Mouse (Mus musculus) forebrain, embryonic 16.5 days (tissue): ENCODE measurements around the gene Rps5. TPM values are rescaled to one million over a fixed set of nuclear protein-coding genes. Genes with fewer than 3 reads are reported as not detected.

Source experiments
- ATAC-seq: fragments of 200-750 bp; cut with Nextera tagmentation; 2 replicates; pipeline ENCODE4 v1.8.0; 2017; ENCODE audit warnings: mild to moderate bottlenecking, moderate library complexity
- H3K27ac ChIP-seq: fragments of 300-500 bp; sonication (generic); 2 replicates; pipeline ENCODE4 v1.5.1; 2014; ENCODE audit warnings: low read length, control low read depth
- H3K27me3 ChIP-seq: fragments of 300-500 bp; sonication (generic); replicated peaks from 2 replicates; pipeline ENCODE4 v1.6.1; 2014; ENCODE audit warnings: low read length; ENCODE audit not compliant: control insufficient read depth, insufficient read depth
- H3K36me3 ChIP-seq: fragments of 300-500 bp; sonication (generic); 2 replicates; pipeline ENCODE4 v1.6.1; 2014; ENCODE audit not compliant: control insufficient read depth, insufficient read depth
- H3K4me1 ChIP-seq: fragments of 300-500 bp; sonication (generic); replicated peaks from 2 replicates; pipeline ENCODE4 v1.6.1; 2014; ENCODE audit warnings: low read length; ENCODE audit not compliant: control insufficient read depth, insufficient read depth
- H3K4me2 ChIP-seq: fragments of 300-500 bp; sonication (generic); 2 replicates; pipeline ENCODE4 v1.6.1; 2014; ENCODE audit warnings: mild to moderate bottlenecking, low read length, control low read depth
- H3K4me3 ChIP-seq: fragments of 300-500 bp; sonication (generic); replicated peaks from 2 replicates; pipeline ENCODE4 v1.5.1; 2014; ENCODE audit warnings: mild to moderate bottlenecking, low read length, control low read depth
- H3K9ac ChIP-seq: fragments of 300-500 bp; sonication (generic); replicated peaks from 2 replicates; pipeline ENCODE4 v1.6.1; 2014; ENCODE audit warnings: low read depth, low read length, control low read depth
- H3K9me3 ChIP-seq: fragments of 300-500 bp; sonication (generic); 2 replicates; pipeline ENCODE4 v1.6.1; 2016; ENCODE audit warnings: low read length; ENCODE audit not compliant: control insufficient read depth
- WGBS: fragments of 180-500 bp; shearing (Covaris S2); extraction: QIAGEN DNeasy Blood & Tissue Kit; methylation state at CpG from one replicate; pipeline ENCODE4 v1.1.7; 2014; 5-methylcytosine and 5-hydroxymethylcytosine counted together
- polyA plus RNA-seq: library from polyadenylated mRNA; unstranded; fragments of >200 nt; fragmentation: Nextera tagmentation; extraction: Ambion mirVana; gene quantifications from 2 replicates; pipeline ENCODE4 v1.2.1, GENCODE M21; 2015

The Rps5 gene
- polyA plus RNA-seq, 1 experiment from 2014 or later = 660 TPM

DNA sequence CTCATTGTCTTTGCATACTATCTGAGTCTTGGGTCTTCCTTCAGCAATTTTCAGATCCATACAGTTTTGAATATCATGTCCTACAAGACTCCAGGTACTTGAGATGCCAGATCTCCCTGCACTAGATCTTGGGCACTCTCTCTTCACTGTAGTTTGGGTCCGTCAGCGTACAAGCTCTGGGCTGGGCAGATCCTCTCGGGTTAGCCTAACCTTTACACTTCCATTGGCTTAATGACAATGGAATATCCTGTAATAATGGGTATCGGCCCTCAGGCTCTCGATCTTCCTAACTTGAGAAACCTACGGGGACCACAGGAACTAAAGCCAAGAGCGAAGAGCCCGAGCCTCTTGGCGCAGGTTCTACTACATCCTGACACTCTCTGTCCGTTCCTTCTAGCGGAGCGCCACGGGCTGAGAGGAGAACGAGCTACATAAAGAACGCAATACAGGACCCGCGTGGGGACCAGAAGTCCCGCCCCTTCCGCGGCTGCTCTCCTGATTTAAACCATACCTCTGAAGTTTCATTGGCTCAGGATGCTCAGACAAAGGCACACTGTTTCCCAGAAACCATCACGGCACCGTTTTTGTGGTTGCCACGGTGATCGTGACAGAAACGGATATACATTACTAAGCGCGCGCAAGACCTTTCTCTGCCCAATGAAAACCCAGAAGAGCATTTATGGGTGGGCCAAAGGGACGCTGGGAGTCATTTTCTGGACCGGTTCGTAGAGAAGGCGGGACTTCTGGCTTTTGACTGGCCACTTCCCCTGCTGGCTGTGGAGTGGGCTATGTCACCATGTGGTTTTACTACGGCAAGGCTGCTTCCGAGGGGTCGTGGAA is 27.2 kb downstream of the Rps5 start:
- Histone ChIP-seq H3K4me2 (peak overlapping the region; percentile 95), H3K36me3 (no peaks in the 10 kb centered on the region), H3K27ac (peak overlapping the region; percentile 80), H3K9ac (peak overlapping the region; percentile 67), H3K4me1 (peaks cover 10% of the 10 kb centered on the region), H3K27me3 (no peaks in the 10 kb centered on the region), H3K4me3 (peak overlapping the region; percentile 62), H3K9me3 (no peaks in the 10 kb centered on the region)
- WGBS = 8% methylated on average over 35 of the region's 35 CpGs
- ATAC-seq = peak; percentile 98

DNA sequence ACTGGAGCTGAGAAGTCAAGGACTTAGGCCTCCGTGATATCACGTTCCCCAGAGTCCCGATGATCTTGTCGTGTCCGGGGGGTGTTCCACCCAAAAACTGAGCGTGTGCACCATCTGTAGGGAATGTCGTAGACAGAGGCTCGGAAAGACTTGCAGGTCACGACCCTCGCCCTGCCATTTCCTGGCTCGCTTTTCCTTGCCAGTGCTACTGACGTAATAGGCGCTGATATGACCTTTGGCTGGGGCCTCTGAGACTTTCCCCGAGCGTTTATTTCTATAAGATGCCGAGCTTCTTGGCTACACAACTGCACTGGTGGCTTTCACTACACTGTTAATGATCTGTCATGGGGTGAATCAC is 27.8 kb downstream of the Rps5 start:
- H3K9me3 ChIP-seq = no peaks in the 10 kb centered on the region
- H3K36me3 ChIP-seq = no peaks in the 10 kb centered on the region
- WGBS = 15% methylated on average over 16 of the region's 16 CpGs
- H3K4me3 ChIP-seq = peak overlapping the region; percentile 62
- ATAC-seq = 0 out of 2 replicates have a peak, but pooled peaks have one; percentile 2
- H3K27me3 ChIP-seq = no peaks in the 10 kb centered on the region
- peak overlapping the region; percentile 67 for H3K9ac ChIP-seq
- H3K4me1 ChIP-seq = peaks cover 10% of the 10 kb centered on the region
- H3K27ac ChIP-seq = peak overlapping the region; percentile 80
- peak overlapping the region; percentile 95 for H3K4me2 ChIP-seq

DNA sequence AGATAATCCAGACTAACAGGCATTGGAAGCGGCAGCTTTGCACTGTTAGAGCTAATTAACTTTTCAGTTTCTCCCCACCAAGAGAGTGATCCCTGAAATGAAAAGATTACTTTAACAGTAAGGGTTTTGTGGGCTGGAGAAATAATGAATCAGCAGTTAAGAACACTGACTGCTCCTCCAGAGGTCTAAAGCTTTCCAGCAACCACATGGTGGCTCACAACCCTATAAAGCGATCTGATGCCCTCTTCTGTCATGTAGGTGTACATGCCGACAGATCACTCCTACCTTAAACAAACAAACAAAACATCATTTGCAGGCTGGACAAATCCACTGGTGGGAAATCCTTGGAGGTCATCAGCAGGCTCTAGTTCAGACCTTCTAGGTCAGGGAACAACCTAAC is 32.8 kb downstream of the Rps5 start:
- Histone ChIP-seq H3K9me3 (no peaks in the 10 kb centered on the region), H3K4me2 (no peak overlapping the region), H3K4me3 (no peak overlapping the region), H3K27me3 (no peaks in the 10 kb centered on the region), H3K36me3 (no peaks in the 10 kb centered on the region), H3K9ac (no peak overlapping the region), H3K4me1 (peaks cover 4% of the 10 kb centered on the region), H3K27ac (no peak overlapping the region)
- 46% methylated on average over 3 of the region's 3 CpGs for WGBS
- ATAC-seq = no peak

- Histone ChIP-seq H3K9ac (no peak overlapping the region), H3K9me3 (no peaks in the 10 kb centered on the region), H3K36me3 (no peaks in the 10 kb centered on the region), H3K27ac (no peak overlapping the region), H3K4me2 (no peak overlapping the region), H3K4me3 (no peak overlapping the region), H3K27me3 (no peaks in the 10 kb centered on the region), H3K4me1 (peaks cover 5% of the 10 kb centered on the region)
- ATAC-seq = no peak
- WGBS = 70% methylated on average over 5 of the region's 5 CpGs
Measured at GRCm38 (mm10) chr7:12957511-12957910, 35.4 kb downstream of the Rps5 start.

DNA sequence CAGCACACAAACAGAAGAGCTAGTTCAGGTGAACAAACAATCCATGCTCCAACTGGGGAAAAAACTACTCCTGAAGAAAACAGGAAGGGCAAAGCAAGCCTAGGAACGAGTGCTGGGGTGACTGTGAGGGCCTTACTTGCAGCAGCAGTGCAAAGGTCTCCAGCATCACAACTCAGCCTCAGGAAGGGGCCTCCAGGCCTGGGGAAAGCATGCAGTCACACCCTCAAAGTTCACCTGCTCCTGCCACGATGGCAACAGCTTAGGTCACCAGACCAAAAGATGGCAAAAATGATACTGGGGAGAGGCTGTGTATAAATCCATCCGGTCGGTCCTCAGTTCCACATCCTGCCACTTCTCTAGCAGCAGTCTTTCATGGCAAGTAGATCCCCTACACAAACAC is 36.9 kb downstream of the Rps5 start:
- H3K4me1 ChIP-seq = peaks cover 5% of the 10 kb centered on the region
- no peaks in the 10 kb centered on the region for H3K9me3 ChIP-seq
- no peaks in the 10 kb centered on the region for H3K27me3 ChIP-seq
- no peak overlapping the region for H3K4me2 ChIP-seq
- no peak for ATAC-seq
- H3K4me3 ChIP-seq = no peak overlapping the region
- WGBS = 86% methylated on average over 4 of the region's 4 CpGs
- H3K27ac ChIP-seq = no peak overlapping the region
- H3K36me3 ChIP-seq = no peaks in the 10 kb centered on the region
- no peak overlapping the region for H3K9ac ChIP-seq

GRCm38 (mm10) chr7:12959718-12960117 is 37.6 kb downstream of the Rps5 start:
- no peak overlapping the region for H3K4me3 ChIP-seq
- ATAC-seq = no peak
- H3K4me1 ChIP-seq = peaks cover 6% of the 10 kb centered on the region
- no peak overlapping the region for H3K9ac ChIP-seq
- H3K27ac ChIP-seq = no peak overlapping the region
- no peaks in the 10 kb centered on the region for H3K9me3 ChIP-seq
- H3K36me3 ChIP-seq = no peaks in the 10 kb centered on the region
- 16% methylated on average over 4 of the region's 4 CpGs for WGBS
- H3K27me3 ChIP-seq = no peaks in the 10 kb centered on the region
- H3K4me2 ChIP-seq = no peak overlapping the region

DNA sequence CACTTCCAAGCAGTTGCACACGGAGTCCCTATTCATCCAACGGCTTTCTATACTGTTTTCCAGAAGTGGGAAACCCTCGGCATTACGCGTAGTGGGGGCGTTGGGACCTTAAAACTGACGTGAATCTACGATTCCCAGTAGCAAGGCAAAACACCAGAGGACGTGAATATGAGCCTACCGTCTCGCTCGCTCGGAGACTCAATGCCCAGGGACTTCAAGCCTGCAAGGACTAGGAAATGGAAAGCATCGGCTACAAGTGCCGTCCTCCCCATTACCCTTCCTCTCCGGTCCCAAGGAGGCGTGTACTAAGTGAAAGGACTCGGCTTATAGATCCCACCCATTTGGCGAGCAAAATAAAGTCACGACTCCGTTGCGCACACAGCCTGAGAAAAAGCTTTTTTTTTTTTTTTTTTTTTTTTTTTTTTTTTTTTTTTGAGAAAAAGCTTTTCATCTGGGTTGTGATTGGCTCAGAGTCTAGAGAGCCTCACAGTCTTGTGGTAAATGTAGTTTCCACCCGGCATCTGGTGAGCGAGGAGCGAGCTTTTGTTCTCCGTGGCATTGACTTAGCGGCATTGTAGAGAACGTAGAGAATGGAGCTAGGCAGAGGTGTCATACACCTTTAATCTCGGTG is 39.5 kb downstream of the Rps5 start:
- Histone ChIP-seq H3K9me3 (no peaks in the 10 kb centered on the region), H3K27ac (peak overlapping the region; percentile 92), H3K4me2 (peak overlapping the region; percentile 61), H3K4me3 (peak overlapping the region; percentile 57), H3K9ac (peak overlapping the region; percentile 69), H3K4me1 (peaks cover 15% of the 10 kb centered on the region), H3K27me3 (no peaks in the 10 kb centered on the region), H3K36me3 (no peaks in the 10 kb centered on the region)
- WGBS = 1% methylated on average over 29 of the region's 29 CpGs
- ATAC-seq = peak; percentile 85

DNA sequence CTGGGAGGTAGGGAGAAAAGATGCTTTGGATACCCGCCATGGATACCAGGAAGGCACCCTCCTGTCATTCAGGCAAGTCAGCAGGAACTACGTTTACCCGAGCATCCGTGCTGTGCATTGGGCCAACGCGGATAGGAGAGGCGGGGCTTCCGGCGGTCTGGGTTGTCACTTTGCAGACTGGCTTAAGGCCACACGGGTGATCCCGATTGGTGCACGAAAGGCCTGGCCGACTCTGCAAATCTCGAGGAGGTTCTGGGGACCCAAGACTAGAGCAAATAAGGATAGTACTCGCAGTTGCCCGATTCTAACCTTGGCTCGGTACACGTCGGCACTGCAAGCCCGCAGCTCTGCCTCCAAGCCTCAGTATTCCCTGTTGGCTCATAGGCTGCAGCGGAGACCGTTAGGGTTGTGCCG is 43.6 kb downstream of the Rps5 start, which contains the start of gene Zfp324:
Gene Zfp324 (plus strand): TSS at position 161 of the 414 bp plus-strand sequence.
- 0% methylated on average over 23 of the region's 23 CpGs for WGBS
- Histone ChIP-seq H3K4me3 (peak within 1 kb of the TSS; percentile 70), H3K4me2 (peak within 1 kb of the TSS; percentile 82), H3K27ac (peak within 1 kb of the TSS; percentile 76), H3K27me3 (no peaks in the 10 kb centered on the region), H3K9me3 (no peaks in the 10 kb centered on the region), H3K9ac (peak within 1 kb of the TSS; percentile 85), H3K4me1 (peaks cover 24% of the 10 kb centered on the region), H3K36me3 (peaks cover 13% of the 10 kb centered on the region)
- peak; percentile 92 for ATAC-seq

DNA sequence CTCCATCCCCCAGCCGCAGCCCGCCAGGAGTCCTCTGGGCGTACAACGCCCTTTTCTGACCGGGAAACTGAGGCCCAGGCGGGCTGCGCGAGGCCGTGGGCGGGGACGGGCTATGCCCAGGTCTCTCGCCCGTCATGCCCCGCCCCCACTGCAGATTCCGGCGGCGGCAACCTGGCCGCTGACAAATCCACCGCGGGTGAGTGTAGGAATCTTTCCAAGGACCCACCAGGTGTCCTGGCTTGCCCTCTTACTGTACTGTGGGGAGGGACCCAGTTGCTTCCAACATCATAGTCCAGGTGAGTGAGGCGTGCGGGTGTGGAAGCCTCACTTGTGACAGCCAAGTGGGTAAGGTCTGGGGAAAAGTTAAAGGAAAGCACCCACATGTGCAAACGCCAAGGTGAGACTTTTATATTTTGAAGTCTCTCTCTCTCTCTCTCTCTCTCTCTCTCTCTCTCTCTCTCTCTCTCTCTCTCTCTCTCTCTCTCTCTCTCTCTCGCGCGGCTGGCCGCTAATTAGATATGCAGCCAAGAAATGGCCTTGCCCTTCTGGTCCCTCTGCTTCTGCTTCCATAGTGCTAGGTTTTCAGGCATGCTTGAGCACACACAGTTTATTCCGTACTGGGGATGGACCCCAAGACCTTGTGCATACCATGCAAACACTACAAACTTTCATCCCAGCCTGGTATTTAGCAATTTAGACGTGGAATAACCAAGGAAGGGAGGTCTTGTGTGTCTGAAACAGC is 44.2 kb downstream of the Rps5 start:
- ATAC-seq = peak; percentile 41
- peaks cover 19% of the 10 kb centered on the region for H3K4me1 ChIP-seq
- WGBS = under 1% methylated on average over 26 of the region's 29 CpGs
- H3K9me3 ChIP-seq = no peaks in the 10 kb centered on the region
- H3K9ac ChIP-seq = peak overlapping the region; percentile 85
- peak overlapping the region; percentile 82 for H3K4me2 ChIP-seq
- H3K27me3 ChIP-seq = no peaks in the 10 kb centered on the region
- peak overlapping the region; percentile 76 for H3K27ac ChIP-seq
- peak overlapping the region; percentile 70 for H3K4me3 ChIP-seq
- peaks cover 19% of the 10 kb centered on the region for H3K36me3 ChIP-seq
